Mouse (Mus musculus) induced T-regulatory cell, adult 2 months (primary cell): Measurements from ENCODE around the gene Ptprcap.

Experiments used
- DNase-seq: peaks from one replicate; pipeline ENCODE4 v3.0.0-alpha.2; 2012; ENCODE audit warnings: low read depth

Ptprcap gene

DNA sequence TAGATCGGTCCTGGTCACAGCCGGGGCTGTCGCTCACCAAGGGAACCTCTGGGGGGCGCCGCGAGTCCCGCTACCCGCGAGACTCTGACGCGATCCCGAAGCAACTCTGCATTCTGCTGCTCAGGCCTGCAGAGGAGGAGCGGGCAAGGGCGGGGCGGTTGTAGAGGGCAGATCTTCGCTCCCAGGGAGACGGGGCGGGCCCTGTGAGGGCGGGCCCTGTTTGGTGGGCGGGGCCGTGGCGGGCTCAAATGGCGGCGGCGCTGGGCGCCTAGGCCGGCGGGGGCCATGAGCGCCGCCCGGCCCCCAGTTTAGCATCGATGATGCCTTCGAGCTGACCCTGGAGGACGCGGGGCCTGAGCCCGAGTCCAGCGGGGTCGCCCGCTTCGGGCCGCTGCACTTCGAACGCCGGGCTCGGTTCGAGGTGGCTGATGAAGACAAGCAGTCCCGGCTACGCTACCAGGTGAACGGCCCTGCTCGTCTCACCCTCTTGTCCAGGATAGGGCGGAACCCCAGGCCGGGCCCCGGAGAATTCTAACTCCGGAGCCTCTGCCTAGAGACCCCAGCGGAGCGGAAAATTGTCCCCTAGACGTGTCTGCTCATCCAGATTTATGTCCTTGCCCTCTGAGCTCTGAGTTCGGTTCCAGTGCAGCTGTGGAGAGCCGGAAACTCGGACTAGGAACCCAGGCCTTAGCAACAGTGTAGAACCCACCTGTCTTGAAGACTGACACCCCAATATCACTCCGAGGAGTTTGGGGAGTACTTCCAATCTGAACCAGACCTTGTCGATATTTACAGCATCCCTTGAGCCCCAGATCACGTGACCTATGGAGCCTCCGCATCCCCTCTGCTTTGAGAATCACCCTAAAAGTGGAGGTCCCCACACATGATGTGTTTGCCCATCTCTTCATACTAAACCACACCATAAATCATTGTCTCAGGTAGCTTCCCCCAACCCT, 27.4 kb upstream of the Ptprcap start, which contains the start of gene Aip:
Gene Aip, minus strand, starts transcription at position 118 of the 956 bp plus-strand sequence.
- peak; percentile 98 for DNase-seq

DNA sequence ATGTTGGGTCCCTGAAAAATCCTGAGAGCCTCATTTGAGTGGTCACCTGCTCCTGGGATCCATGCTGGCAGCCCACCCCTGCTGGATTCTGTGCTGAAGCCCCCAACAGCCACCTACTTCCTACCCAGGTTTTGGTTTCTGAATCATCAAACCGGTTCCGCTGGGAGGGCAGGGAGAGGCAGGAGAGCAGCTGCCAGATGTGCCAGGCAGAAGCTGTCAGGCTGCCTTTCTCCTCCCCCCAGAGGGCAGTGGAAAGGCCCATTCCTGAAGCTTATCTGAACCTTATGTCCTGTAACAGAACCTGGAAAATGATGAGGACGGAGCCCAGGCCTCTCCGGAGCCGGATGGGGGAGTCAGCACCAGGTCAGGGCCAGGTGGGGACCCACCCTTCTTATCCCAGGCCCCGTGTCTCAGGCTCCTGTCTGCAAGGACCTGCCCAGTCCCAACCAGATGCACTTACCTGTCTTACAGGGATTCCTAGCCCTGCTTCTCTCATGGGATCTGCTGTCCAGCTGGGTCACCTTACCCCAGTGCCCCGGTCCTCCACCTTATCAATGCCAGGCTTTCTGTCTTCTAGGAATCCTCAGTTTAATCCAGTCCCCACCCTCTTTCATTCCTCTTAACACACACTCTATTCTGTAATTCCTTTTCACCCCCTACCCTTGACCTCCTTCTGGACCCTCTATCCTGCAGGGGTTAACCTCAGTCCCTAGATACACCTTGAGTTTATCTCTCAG, 26.5 kb upstream of the Ptprcap start:
- peak; percentile 53 for DNase-seq

DNA sequence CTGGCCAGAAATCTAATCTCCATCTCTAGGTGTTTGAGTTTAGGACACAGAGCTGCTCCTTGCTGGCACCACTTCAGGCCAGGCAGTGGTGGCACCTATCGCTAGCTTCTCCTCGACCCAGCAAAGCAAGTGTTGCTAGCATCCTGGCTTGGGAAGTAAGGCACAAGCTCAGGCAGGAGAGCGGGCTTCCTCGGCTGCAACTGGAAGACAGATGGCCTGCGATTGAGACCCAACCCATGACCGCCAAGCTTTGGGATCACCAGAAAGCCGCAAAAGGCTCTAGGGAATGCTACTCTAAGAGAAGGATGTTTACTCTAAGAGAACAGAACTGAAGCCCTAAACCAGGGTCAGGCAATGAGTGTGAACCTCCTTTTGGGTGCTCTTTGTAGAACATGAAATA, 23.9 kb upstream of the Ptprcap start:
- no peak for DNase-seq

DNA sequence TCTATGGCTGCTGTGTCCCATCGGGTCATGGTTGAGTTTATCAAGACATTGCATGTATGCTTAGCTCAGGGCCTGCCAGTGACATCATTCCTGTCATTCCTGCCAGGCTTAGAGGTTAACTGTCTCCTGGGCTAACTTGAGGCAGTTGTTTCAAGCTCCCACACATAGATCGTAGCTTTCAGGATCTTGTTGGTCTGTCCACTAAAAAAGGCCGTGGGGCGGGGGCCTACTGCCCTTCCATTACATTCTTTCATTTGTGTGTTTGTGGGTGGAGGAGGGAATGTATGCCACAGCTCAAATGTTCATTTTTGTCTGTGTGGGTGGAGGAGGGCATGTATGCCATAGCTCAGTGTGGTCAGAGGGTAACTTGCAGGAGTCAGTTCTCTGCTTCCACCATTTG, 23.3 kb upstream of the Ptprcap start:
- DNase-seq, result no peak

DNA sequence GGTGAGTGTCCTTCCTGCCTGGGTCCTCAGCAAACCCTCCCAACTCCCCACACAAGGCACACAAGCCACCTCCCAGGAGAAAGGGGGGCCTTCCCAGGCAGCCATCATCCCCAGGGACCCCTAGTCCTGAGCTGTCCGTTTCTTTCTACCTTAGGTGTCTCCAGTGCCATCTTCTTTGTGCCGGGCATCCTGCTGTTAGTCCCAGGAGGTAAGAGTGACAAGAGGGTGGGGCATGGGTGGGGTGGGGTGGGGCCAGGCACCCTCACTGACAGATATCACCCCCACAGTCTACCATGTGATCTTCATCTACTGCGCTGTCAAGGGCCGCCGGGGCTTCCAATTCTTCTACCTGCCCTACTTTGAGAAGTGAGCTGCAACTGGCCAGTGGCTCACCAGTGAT, 22.3 kb upstream of the Ptprcap start:
- no peak for DNase-seq

- no peak for DNase-seq
Measured at GRCm38 (mm10) chr19:4131768-4132167, 21.6 kb upstream of the Ptprcap start.

- DNase-seq, result no peak
Measured at GRCm38 (mm10) chr19:4134354-4134753, 19.1 kb upstream of the Ptprcap start.

DNA sequence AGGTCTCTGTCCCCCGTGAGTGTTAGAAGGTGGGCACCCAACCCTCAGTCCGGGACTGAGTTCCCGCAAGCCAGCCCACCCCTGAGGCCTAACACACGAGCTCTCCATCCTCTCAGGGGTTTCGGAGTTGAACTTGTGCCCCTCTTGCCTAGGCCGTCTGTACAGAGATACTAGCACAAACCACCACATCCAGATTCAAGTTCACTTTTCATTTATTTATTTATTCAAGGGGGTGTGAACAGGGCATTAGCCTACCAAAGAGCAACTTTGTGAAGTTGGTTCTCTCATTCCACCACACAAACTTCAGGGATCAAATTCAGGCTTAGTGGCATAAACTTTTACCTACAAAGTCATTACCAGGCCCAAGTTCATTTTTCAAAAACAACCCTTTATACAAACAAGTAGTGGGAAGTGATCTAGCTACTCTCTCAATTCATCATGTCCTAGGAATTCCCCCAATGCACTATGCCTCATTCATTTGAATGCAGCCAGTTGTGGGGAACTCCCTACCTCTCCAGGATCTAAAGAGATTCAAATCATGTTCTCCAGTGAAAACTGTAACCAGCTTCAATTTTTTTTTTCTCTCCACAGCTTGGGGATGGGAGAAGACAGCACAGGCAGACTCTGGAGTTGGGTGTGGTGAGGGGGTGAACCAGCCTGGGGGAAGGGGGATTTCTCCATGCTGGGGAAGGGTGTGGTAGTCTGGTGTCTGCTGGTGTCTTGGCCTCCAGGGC, 18.0 kb upstream of the Ptprcap start:
- peak; percentile 61 for DNase-seq

DNA sequence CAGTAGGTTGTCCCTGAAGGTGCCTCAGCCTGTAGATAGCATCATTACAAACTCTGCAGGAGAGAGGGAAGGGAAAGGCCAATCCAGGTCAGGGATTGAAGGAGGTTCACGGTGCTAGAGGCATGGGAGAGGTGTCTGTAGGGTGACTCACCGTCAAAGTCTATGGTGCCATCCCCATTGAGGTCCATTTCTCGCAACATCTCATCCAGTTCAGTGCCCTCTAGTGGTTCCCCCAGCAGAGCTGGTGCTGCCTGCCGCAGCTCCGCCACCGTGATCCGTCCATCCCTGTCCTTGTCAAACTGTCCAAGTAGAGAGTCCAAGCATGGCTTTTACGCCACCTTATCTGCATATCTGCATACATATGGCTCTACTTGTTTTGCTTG, 17.4 kb upstream of the Ptprcap start:
- DNase-seq, result peak; percentile 76

- peak; percentile 72 for DNase-seq
Measured at GRCm38 (mm10) chr19:4136463-4136862, 16.9 kb upstream of the Ptprcap start.

- DNase-seq, result peak; percentile 65
Measured at GRCm38 (mm10) chr19:4137913-4138312, 15.5 kb upstream of the Ptprcap start.

- DNase-seq, result no peak
Measured at GRCm38 (mm10) chr19:4139446-4139845, 14.0 kb upstream of the Ptprcap start, which contains the start of gene Gpr152. Gpr152 (plus strand) TSS chr19:4139787.

DNA sequence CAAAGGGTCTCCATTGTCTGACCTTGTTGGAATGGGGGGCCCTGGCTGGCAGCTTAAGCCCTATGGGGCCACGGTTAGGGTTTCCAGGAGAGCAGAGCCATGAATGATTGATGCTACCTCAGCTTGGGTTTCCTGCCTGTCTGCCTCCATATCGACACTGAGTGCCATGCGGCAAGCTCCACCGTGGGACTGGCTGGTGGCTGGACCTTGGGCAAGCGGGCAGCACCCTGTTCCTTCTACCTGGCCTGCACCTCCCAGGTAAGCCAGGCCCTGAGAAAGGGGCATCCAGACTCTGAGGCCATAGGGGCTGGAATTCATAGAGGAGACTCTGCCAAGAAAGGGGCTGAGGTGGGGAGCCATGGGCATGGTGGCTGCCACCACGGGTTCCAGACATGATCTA, 13.3 kb upstream of the Ptprcap start:
- no peak for DNase-seq

GRCm38 (mm10) chr19:4142416-4143173, 10.8 kb upstream of the Ptprcap start:
- DNase-seq, result no peak

- no peak for DNase-seq
Measured at GRCm38 (mm10) chr19:4143759-4144268, 9.6 kb upstream of the Ptprcap start, which contains the start of gene Cabp4. Cabp4 (minus strand) TSS chr19:4144033.

- no peak for DNase-seq
Measured at GRCm38 (mm10) chr19:4144550-4145498, 8.6 kb upstream of the Ptprcap start.

- DNase-seq, result no peak
Measured at GRCm38 (mm10) chr19:4145936-4146335, 7.5 kb upstream of the Ptprcap start.

GRCm38 (mm10) chr19:4146366-4147021, 6.9 kb upstream of the Ptprcap start:
- DNase-seq, result no peak

GRCm38 (mm10) chr19:4147022-4147405, 6.4 kb upstream of the Ptprcap start:
- DNase-seq, result no peak
